Mouse (Mus musculus): Measurements from ENCODE around the gene Rtbdn.

Gene Rtbdn

DNA sequence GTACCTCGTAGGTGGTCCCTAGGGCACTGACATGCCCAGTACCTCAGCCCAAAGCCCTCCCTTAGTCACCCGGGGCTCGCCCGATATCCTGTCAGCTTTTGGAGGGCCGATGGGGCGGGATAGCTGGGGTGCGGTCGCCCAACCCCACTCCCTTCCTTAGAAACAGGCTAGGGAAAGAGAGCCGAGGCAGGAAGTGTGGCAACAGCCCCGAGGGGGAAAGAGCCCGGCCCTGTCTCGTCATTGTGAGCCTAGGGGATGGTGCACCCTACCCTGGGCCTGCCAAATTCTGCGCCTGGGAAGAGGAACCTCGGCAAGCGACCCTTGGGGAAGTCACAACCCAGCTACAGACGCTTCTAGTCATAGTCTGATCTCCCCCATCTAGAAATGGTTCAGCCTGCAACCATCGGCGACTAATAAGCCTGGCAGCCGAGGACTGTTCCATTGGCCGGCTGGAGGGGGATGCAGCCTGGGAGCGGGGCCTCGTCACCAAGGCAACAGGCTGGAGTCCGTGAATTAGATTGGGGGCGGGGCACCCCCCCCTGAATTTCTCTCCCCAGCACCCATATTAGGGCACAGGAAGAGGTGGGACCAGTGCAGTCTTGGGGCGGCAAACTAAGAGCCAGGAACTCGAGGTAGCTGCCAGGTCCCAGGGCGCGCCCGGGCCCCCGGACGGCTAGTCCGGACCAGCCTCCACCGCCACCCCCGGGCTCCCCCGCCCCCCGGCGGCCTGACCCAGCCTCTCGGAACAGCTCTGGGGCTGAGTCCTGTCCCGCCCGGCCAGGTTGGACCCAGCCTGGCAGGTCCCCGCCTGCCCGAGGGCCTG lies 33.0 kb downstream of the Rtbdn start:
- DNase-seq (ENCODE audit: low read depth, low spot score): no peak

DNA sequence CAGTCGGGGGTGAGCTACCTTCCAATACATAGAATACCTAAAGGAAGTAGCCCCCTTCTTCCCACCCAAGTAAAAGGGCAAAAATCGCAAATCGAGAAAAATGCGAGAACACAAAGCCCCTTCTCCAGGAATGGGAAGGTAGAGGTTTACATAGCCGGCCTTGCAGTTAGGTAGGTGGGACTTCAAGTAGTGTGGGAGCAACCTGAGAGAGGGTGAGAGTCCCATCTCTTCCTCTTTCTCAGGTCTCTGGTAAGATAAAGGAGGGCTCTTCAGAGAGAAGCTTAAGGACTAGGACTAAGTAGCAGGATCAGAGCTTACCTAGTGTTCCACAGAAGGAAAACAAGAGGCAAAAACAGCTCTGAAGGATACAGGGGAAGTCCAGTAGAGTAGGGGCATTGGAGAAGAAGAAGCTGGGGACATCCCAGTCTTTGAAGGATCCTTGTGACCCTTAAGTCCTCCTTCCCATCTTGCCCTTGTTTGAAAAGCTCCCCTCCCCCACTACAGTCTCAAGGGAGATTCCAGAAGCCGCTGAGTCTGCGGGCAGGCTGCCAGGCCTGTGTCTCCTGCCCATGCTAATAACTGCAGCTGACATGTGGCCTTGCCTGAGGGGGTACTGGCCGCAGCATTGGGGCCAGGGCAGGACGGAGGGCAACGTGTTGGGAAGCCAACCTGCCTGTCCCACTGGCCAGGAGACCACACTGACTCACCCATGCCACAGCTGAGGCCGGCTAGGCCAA lies 34.0 kb downstream of the Rtbdn start:
- DNase-seq (ENCODE audit: low read depth, low spot score): no peak

DNA sequence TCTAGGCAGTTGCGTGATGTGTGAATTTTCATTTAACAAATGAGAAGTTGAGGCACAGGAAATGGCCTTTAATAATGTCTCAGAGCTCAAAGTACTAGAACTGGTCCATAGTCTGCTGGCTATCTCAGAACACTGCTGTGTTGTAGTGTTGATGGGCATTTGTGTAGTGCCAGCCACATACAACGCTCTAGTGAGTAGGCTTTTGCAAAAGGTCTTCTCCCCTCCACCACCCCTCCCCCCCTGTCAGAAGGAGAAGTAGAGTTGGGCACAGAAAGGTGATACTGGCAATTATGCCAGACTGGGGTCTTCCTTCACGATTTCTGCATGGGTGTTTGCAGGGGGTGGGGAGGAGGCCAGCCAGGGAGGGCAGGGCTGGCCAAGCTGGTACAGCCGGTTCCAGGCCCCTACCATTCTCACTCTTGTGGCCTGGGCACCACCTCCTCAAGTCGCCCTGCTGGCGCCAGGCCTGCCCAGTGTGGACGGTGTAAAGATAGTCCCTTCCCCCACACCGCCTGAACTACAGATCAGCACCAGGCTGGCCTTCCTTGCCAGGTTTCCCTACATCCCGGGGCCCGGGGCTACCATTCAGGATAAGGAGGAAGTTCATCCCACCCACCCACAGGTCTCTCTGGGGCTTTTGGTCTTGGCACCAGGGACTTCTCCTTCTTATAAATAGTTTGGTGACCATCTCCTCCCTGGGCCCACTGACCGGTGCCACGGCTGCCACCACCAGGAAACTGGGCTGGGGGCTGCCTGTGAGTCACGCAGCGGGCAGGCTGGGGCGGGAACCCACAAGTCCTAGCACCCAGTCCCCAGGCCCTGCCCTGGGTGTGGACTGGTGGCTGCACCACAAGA lies 35.1 kb downstream of the Rtbdn start:
- DNase-seq (ENCODE audit: low read depth, low spot score): no peak

- DNase-seq (ENCODE audit: low read depth, low spot score): no peak
Observed at GRCm38 (mm10) chr8:84982499-84983011, 35.8 kb downstream of the Rtbdn start.

DNA sequence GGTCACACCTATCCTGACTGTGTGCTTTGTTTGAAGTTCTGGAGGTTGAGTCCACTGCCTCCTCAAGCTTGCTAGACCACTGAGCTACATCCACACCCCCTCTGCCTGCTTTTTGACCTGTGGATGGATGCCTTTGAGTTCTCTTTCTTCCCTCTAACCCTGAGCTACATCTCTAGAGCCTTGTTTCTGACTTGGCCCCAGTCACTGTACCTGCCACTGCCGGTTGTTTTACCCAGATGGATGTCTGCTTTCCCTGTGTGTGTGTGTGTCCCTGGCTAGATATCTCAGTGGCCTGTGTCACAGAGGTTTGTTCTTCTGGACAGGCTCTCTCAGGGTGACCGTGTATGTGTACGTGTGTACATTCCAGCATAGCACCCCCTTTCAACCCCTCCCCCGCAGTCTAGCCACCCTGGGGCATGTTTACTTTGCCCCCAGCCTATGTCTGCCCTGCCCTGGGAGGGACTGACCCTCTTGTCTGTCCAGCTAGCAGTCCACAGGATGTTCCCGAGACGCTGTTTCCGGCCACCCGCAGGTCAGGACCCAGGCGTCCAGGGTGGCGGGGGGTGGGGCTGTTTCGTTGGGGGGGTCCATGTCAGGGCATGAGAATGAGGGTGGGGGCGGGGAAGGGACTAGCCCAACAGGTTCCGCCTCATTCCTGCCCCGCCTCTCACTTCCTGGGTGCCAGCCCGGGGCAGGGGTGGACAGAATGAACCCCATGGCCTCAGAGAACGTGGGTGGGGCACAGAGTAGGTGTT lies 37.7 kb downstream of the Rtbdn start:
- no peak for DNase-seq (ENCODE audit: low read depth, low spot score)

DNA sequence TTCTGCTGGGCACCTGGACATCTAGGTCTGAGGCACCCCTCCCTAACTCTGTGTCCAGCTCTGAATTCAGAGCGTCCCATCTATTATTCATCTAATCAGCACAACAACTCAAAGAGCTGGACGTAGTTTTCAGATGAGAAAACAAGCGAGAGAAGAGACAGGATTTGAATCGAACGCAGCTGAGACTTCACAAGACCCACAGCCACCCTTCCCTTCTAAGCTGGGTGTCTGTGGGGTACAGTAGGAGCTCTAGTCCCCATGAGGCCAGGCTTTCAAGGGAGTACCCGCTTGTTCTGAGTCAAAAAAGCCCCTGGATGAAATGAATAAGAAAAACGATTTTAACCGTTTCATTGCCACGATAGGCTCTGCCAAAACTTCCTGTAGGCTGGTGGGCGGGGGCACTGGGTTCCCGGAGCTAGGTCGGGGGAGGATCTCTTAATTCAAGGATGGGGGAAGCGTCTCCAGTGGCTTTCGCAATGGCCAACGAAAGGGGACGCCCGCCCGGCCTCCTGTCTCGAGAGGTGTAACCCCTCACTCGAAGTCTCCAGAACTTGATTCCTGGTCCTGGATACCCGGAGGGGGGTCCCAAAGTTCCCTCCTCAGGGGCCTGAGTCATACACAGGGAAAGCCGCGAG lies 38.4 kb downstream of the Rtbdn start:
- DNase-seq (ENCODE audit: low read depth, low spot score): no peak

DNA sequence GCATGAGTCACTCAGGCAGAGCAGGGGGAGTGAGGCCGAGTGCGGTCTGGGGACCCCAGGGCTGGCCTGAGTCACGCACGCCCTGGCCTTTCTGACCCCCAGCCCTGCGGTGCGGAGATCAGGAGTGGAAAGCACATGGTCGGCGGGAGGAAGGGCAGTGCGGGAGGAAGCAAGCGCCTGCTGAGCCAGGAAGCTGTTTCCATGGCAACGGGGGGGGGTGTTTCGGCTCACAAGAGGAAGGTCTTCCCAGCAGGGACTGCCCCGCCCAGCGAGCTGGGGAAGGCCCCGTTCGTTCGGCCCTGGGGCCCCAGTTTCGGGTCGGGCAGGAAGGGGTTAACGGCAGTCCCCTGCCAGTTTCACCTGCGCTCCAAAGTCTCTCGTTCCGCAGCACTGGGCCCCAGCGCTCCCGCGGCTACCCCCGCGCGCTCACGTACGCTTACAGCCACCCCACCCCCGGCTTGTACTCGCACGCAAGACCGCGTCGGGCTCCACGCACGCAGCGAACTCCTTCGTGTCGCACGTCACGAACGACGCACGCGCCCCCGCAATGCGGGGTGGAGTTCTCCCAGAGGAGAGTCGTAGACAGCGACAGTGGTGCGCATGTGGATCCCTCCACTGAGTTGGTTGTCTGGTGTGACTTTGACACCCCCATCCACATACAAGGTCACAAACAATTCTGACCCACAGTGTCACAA lies 39.0 kb downstream of the Rtbdn start:
- DNase-seq (ENCODE audit: low read depth, low spot score): no peak

DNA sequence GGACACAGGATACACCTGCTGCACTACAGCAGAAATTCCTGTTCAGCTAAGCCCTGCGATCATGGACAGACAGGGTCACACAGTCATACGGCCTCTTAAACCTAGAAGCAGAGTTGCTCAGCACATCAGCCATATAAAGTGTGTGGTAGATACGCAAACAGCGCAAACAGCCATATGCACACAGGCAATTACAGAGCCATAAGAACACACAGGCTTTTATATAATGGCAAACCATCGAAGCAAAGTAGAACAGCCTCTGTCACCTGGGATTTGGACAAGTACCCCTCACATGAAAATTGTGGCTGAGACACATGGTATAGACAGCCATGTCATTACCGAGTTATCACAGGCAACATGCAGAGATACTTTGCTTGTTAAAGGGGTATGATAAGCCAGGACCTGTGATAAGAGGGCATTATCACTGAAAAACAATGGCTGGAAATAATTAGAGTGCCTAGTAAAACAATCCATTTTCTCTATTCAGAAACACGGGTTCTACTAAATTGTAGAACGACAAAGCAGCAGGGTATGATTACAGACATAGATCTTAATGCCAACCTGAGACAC lies 39.7 kb downstream of the Rtbdn start:
- DNase-seq (ENCODE audit: low read depth, low spot score): no peak

DNA sequence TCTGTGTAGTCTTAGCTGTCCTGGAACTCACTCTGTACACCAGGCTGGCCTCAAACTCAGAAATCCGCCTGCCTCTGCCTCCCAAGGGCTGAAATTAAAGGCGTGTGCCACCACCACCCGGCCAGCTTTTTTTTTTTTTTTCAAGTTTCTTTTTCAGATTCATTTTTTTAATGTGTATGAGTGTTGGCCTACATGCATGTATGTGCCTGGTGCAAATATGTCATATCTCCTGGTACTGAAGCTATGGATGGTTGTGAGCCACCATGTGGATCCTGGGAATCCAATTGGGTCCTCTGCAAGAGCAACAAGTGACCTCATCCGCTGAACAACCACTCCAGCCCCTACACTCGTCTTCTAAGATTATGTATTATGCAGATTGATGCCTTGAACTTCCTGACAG lies 40.6 kb downstream of the Rtbdn start:
- no peak for DNase-seq (ENCODE audit: low read depth, low spot score)

DNA sequence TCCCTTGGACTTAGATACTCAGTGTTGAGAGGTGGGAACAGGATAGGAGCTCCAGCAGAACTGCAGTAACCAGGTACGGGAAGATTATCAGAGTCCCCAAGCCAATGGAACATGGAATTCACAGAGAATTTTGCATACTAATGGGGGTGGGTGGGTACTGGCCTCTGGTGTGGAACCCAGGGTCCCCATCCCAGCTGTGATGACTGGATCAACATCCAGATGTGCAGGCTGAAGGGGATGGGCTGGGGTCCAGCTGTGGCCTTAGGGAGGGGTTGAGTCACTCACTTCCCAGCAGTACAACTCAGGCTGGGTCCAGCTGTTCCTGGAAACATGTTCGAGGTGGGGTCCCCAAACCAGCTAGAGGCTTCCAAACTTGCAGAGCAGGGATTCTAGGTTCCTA lies 41.1 kb downstream of the Rtbdn start:
- no peak for DNase-seq (ENCODE audit: low read depth, low spot score)

- no peak for DNase-seq (ENCODE audit: low read depth, low spot score)
Observed at GRCm38 (mm10) chr8:84989311-84989731, 42.5 kb downstream of the Rtbdn start.

GRCm38 (mm10) chr8:84989810-84990209 lies 43.0 kb downstream of the Rtbdn start:
- no peak for DNase-seq (ENCODE audit: low read depth, low spot score)

- DNase-seq (ENCODE audit: low read depth, low spot score): peak; percentile 95
Observed at GRCm38 (mm10) chr8:84990349-84990748, 43.6 kb downstream of the Rtbdn start, which contains the start of gene Hook2. Gene Hook2, plus strand, starts transcription at chr8:84990603.

- DNase-seq (ENCODE audit: low read depth, low spot score): no peak
Observed at GRCm38 (mm10) chr8:84990836-84991235, 44.0 kb downstream of the Rtbdn start.

DNA sequence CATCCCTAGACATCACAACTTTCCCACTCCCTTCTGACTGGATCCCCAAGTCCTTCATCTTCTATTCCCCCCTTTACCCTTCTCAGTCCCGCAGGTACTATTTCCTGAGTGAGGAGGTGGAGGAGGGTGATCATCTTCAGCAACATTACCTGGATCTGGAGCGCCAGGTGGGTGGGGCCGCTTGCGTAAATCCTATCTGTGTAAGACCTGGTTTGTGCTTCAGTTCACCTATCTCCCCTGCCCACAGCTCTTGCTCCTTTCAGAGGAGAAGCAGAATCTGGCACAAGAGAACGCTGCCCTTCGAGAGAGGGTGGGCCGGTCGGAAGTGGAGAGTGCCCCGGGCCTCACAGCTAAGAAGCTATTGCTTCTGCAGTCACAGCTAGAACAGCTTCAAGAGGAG lies 47.6 kb downstream of the Rtbdn start:
- DNase-seq (ENCODE audit: low read depth, low spot score): no peak

DNA sequence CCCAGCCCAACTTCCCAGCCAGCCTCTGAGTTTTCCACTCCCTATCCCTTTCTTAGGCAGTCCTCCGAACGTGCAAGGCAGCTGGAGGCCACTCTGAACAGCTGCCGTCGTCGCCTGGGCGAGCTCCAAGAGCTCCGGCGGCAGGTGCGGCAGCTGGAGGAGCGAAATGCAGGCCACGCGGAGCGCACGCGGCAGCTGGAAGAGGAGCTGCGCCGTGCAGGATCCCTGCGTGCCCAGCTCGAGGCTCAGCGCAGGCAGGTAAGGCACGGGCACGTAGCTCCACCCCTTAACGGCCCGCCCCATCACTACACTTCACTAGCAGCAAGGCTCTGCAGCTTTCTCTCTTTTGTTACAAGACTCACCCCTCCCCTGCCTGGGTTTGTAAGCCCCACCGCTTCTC lies 48.9 kb downstream of the Rtbdn start:
- DNase-seq (ENCODE audit: low read depth, low spot score): no peak

GRCm38 (mm10) chr8:84996978-84997377 lies 50.2 kb downstream of the Rtbdn start:
- DNase-seq (ENCODE audit: low read depth, low spot score): no peak

DNA sequence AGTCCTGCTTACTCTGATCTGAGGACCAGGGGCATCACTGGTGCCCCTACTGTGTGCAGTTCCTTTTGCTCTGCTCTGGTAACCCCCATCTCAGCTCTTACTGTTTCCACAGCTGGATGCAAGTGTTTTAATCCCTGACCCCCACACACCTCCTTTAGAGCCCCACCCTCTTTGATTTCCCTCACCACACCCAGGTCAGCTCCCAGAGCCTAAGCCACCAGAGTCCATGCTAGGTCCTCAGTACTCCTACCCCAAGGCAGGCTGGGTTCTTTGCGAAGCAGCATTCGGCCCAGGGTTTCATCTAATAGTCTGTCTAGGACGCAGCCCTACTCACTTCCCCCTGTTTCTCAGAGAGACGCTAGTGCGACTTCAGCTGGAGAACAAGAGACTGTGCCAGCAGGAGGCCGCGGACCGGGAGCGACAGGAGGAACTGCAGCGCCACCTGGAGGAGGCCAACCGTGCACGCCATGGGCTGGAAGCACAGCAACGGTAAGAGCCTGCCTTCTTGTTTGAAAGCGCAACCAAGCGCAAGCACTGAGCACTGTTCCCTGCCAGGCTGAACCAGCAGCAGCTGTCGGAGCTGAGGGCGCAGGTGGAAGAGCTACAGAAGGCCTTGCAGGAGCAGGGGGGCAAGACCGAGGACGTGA lies 51.0 kb downstream of the Rtbdn start:
- no peak for DNase-seq (ENCODE audit: low read depth, low spot score)

Data from retina, adult 2 months (tissue).